In genomic region chr13:102733063-102733462, GRCm38 (mm10) we compare ENCODE assay signal across 14 mouse cellular contexts.
"Had no signal": no experiment of that assay in that cellular context is flagged by ENCODE, and none has a peak within 500 bp of the region (broad histone marks: within the 10 kb centered on the region; RNA-seq: fewer than 3 reads in every experiment).

No protein-coding gene starts in this region.

- H3K9ac ChIP-seq: intestine, embryonic 15.5 days; kidney, embryonic 15.5 days; liver, embryonic 15.5 days; lung, embryonic 14.5 days; midbrain, embryonic 12.5 days had no signal

- ATAC-seq: intestine, embryonic 15.5 days had no signal

- H3K9me3 ChIP-seq: intestine, embryonic 15.5 days; kidney, embryonic 15.5 days; limb, embryonic 10.5 days; liver, embryonic 15.5 days; midbrain, embryonic 12.5 days had no signal

- H3K27me3 ChIP-seq: intestine, embryonic 15.5 days; kidney, embryonic 15.5 days; liver, embryonic 15.5 days; midbrain, embryonic 12.5 days had no signal

- H3K4me2 ChIP-seq: intestine, embryonic 15.5 days; kidney, embryonic 15.5 days; liver, embryonic 11.5 days; liver, embryonic 15.5 days; lung, embryonic 14.5 days; midbrain, embryonic 12.5 days had no signal

- H3K4me1 ChIP-seq: intestine, embryonic 15.5 days; kidney, embryonic 15.5 days; limb, embryonic 10.5 days; midbrain, embryonic 12.5 days had no signal

- H3K27ac ChIP-seq: intestine, embryonic 15.5 days; kidney, embryonic 15.5 days; limb, embryonic 10.5 days; liver, embryonic 15.5 days; midbrain, embryonic 12.5 days; stomach, postnatal 0 days had no signal

- H3K4me3 ChIP-seq: intestine, embryonic 15.5 days; kidney, embryonic 15.5 days; limb, embryonic 10.5 days; liver, embryonic 15.5 days; midbrain, embryonic 12.5 days had no signal

- DNase-seq: kidney, adult 2 months; kidney, postnatal 14 days; lung, embryonic 14.5 days; lung, postnatal 10 days; lung, postnatal 4 days; thymus, adult 2 months; thymus, postnatal 25 days had no signal
